Mouse (Mus musculus) urinary bladder, postnatal 25 days (tissue): ENCODE measurements around the gene Capg.

Source experiments
- DNase-seq: peaks from one replicate; pipeline ENCODE4 v3.0.0; 2022; ENCODE audit warnings: low spot score

The Capg gene

GRCm38 (mm10) chr6:72544283-72544987, at the start of gene Capg:
Capg (plus strand) TSS chr6:72544391.
- peak; percentile 53 for DNase-seq

- no peak for DNase-seq
Measured at GRCm38 (mm10) chr6:72498950-72499349, 45.2 kb upstream of the Capg start.

GRCm38 (mm10) chr6:72503309-72503708, 40.9 kb upstream of the Capg start:
- DNase-seq: no peak

GRCm38 (mm10) chr6:72503939-72504338, 40.3 kb upstream of the Capg start:
- DNase-seq: no peak

- DNase-seq: no peak
Measured at GRCm38 (mm10) chr6:72506104-72506503, 38.1 kb upstream of the Capg start.

- DNase-seq: no peak
Measured at GRCm38 (mm10) chr6:72508596-72508995, 35.6 kb upstream of the Capg start.

GRCm38 (mm10) chr6:72509872-72510435, 34.2 kb upstream of the Capg start:
- DNase-seq: no peak

GRCm38 (mm10) chr6:72510686-72511421, 33.3 kb upstream of the Capg start:
- no peak for DNase-seq

GRCm38 (mm10) chr6:72512386-72513070, 31.7 kb upstream of the Capg start:
- DNase-seq: peak; percentile 73

GRCm38 (mm10) chr6:72513071-72513440, 31.1 kb upstream of the Capg start:
- DNase-seq: no peak

GRCm38 (mm10) chr6:72515644-72516043, 28.5 kb upstream of the Capg start:
- no peak for DNase-seq

- no peak for DNase-seq
Measured at GRCm38 (mm10) chr6:72518842-72519241, 25.3 kb upstream of the Capg start.

GRCm38 (mm10) chr6:72519303-72519702, 24.9 kb upstream of the Capg start:
- DNase-seq: no peak

- no peak for DNase-seq
Measured at GRCm38 (mm10) chr6:72519892-72520663, 24.1 kb upstream of the Capg start.

GRCm38 (mm10) chr6:72520904-72521303, 23.3 kb upstream of the Capg start:
- no peak for DNase-seq

- DNase-seq: no peak
Measured at GRCm38 (mm10) chr6:72521607-72522006, 22.6 kb upstream of the Capg start, which contains the start of gene Sh2d6. Sh2d6 (minus strand) TSS chr6:72521707.

- no peak for DNase-seq
Measured at GRCm38 (mm10) chr6:72522288-72522687, 21.9 kb upstream of the Capg start.

- no peak for DNase-seq
Measured at GRCm38 (mm10) chr6:72523222-72523621, 21.0 kb upstream of the Capg start.

- DNase-seq: no peak
Measured at GRCm38 (mm10) chr6:72524160-72524559, 20.0 kb upstream of the Capg start.

GRCm38 (mm10) chr6:72527070-72527469, 17.1 kb upstream of the Capg start:
- no peak for DNase-seq

- DNase-seq: no peak
Measured at GRCm38 (mm10) chr6:72528410-72529151, 15.6 kb upstream of the Capg start.
